Mouse (Mus musculus) heart, adult 2 months (tissue): ENCODE data around the gene Ms4a14.

Experiments
- CTCF ChIP-seq: fragments of 200-600 bp; IDR thresholded peaks from 2 replicates; pipeline ENCODE4 v1.8.1; 2022; ENCODE audit warnings: antibody characterized with exemption, mild to moderate bottlenecking, moderate library complexity
- EP300 ChIP-seq: fragments of 200-500 bp; IDR thresholded peaks from 2 replicates; pipeline ENCODE4 v1.6.1; 2011; ENCODE audit warnings: low read depth, low read length, control low read depth; ENCODE audit not compliant: insufficient read depth
- POLR2A ChIP-seq: fragments of 200-500 bp; IDR thresholded peaks from 2 replicates; pipeline ENCODE4 v1.6.1; 2011; ENCODE audit warnings: mild to moderate bottlenecking, low read depth, low read length, control low read depth; ENCODE audit not compliant: insufficient read depth

DNA sequence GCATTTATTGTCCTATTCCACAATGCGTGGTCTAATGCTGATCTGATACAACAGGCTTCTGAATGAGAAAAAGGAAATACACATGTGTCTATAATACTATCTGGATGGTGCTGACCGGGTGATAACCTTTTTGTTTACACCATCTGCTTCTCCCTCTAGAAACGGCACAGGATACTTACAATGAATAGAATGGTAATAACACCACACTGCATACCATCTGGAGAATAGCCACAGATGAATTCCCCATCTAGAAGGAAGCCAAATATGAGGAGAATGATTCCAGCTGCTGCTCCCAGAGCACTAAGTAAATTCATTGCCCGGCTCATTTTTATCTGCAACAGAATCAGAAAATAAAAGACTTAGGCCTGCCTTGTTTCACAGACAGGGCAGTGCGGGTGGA is 37.8 kb downstream of the Ms4a14 start:
- no peak for TF ChIP-seq POLR2A
- TF ChIP-seq CTCF = no peak
- no peak for TF ChIP-seq EP300
